Mouse (Mus musculus) cerebellum, adult (tissue): Measurements from ENCODE around the gene Ttc39a.

Experiments used
- ATAC-seq: cut with Nextera tagmentation; 2 replicates; pipeline ENCODE4 v1.9.2; 2017; ENCODE audit warnings: mild to moderate bottlenecking, moderate library complexity, mixed read lengths; ENCODE audit not compliant: insufficient number of reproducible peaks, low FRiP score, low TSS enrichment

Ttc39a gene

GRCm38 (mm10) chr4:109419563-109419962, 13.1 kb downstream of the Ttc39a start:
- ATAC-seq, result no peak

DNA sequence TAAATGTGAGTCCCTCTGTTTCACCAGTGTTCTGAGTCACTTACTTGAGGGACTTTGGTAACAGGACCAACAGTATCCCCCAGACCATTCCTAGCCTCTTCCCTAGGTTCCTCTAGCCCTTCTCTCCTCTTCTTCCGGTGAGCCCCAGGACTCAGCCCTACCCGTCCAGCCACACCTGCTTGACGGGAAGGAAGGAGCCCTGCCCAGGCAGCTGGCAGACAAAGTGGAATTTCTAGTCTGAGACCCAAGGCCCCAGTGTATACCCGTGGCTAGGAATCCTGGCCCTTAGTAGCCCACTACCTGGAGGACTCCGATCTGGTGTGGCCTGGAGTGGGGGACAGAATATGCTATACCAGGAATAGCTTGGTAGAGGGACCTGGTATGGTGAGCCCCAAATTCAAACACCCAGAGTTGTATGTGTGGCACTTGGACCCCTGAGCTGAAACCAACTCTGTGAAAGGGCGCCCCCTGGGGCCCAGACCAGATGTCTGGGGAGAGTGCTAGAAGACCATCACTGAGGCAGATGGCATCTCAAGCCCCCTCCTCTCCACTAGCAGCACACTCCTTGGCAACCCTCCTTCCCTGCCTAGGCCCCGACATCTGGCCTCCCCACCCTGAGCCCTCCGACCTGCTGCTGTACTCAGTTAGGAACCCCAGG, 13.8 kb downstream of the Ttc39a start:
- ATAC-seq, result no peak

- ATAC-seq, result no peak
These were observed 15.2 kb downstream of the Ttc39a start for GRCm38 (mm10) chr4:109421608-109422007.

DNA sequence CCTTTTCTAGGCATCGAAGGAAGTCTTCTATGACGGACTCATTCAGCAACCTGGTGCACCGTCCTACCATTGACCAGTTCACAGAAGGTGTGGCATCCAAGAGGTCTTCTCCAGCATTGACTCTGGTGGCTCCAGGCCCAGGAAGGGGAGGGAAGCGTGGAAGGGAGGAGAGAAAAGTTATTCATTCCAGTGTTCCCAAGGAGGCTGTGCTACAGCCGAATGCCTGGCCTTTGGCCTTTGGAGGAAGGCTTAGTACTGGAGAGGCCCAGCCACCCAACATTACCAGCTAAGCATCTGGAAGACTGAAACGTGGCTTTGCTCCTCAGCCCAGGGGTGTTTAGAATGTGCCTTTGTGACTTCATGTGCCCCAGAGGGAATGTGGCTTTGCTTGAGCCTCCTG, 16.0 kb downstream of the Ttc39a start:
- ATAC-seq, result no peak

DNA sequence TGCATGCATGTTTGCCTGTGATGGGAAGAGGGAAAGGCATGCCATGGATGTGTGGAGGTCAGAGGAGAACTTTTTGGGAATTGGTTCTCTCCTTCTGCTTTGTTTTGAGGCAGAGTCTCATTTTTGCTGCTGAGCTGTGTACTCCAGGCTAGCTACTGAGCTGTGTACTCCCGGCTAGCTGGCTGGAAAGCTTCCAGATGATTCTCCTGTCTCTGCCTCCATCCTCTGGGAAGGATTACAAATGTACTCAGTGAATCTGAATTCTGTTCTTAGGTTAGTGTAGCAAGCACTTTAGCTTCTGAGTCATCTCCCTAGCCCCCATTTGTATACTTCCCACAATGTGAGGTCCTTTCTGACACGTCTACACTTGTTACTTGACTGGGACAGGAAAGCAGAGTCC, 17.0 kb downstream of the Ttc39a start:
- ATAC-seq, result no peak

DNA sequence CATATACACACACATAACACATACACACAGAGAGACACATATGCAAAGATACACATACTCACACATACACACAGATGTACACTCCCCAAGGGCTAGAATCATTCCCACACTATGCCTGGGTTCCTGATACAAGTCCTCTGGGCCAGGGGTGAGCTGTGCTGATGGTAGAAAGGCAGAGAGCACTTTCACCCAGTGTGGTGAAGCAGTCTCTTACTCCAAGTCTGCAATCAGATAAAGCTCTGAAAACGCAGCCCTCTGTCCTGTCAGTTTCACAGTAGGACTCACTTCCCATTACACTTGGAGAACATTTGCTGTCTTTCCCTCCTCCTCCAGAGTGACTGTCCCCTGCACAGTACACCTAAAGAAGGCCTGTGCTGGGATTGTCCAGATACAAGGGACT, 20.6 kb downstream of the Ttc39a start:
- no peak for ATAC-seq

DNA sequence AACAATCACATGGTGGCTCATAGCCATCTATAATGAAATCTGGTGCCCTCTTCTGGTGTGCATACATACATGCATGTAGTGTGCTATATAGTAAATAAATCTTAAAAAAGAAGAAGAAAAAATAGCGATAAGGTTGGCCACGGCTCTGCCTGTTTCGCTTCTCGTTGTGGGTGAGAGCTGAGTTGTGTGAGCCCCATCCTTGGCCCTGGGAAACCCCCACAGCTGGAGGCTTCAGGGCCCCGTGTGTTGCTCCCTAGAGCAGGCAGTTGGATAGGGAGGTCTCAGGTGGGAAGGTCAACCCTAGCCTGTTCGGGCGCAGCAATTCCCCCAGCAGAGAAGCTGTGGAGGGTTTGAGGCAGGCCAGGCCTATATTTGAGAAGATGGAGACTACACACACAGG, 23.8 kb downstream of the Ttc39a start:
- ATAC-seq, result no peak

- ATAC-seq, result peak; percentile 45; the same call in 1 of the 2 replicates
These were observed 24.4 kb downstream of the Ttc39a start for GRCm38 (mm10) chr4:109430854-109431253.

DNA sequence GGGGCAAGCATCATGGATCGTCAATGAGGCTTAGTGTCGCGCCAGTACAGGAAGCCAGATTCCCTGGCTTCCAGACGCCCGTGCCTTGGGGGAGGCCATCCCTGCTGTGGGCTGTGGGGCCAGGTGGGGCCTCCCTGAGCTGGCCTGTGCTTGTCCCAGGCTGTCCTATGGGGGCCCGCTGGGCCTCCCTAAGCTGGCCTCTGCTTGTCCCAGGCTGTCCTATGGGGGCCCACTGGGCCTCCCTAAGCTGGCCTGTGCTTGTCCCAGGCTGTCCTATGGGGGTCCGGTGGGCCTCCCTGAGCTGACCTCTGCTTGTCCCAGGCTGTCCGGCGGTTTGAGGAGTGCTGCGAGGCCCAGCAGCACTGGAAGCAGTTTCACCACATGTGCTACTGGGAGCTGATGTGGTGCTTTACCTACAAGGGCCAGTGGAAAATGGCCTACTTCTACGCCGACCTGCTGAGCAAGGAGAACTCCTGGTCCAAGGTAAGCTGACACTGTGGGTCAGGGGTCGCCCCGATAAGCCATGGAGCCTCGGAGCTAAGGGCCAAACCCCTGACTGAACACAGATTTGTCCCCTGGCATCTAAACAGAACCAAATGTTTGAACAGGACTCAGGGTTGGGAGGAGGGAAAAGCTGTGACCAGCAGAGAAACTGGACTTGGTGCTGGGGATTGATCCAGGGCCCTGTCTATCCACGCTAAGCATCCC, 26.4 kb downstream of the Ttc39a start:
- no peak for ATAC-seq

- ATAC-seq, result peak; percentile 22; the same call in 1 of the 2 replicates
These were observed 27.2 kb downstream of the Ttc39a start for GRCm38 (mm10) chr4:109433641-109434040.

DNA sequence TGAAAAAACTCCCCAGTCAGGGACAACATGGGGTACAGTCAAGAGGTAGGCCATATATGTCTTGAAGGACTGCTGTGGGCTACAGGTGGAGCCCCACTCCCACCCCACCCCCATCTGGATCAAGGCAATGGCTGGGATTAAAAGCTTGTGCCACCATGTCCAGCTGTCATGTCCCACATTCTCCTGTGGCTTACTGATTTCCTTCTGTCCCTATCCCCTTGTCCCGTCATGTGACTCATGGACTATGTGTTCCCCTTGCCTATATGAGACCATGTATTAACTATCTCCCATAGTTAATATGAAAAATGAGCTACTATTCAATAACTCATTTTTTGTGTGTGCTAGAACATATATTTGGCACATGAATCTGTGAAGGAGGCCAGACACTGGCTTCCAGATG, 27.8 kb downstream of the Ttc39a start:
- ATAC-seq, result no peak

- 0 out of 2 replicates have a peak, but pooled peaks have one; percentile 14 for ATAC-seq
These were observed 31.8 kb downstream of the Ttc39a start for GRCm38 (mm10) chr4:109437913-109438878.

DNA sequence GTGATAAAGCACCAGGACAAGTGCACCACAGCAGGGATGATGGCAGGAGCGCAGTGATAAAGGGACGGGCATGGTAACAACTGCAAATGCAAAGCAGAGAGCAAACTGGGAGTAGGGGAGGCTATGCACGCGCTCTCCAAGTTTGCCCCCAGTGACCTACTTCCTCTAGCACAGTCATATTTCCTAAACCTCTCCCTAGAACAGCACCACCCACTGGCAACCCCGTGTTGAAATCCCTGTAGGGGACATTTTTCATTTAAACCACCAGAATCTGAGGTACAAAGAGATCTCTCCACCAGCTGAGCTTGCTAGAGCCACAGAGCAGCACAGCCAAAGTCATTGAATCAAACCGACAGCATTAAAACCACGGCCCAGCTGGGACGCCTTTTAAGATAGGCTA, 32.7 kb downstream of the Ttc39a start:
- ATAC-seq, result no peak

GRCm38 (mm10) chr4:109439825-109440248, 33.4 kb downstream of the Ttc39a start:
- no peak for ATAC-seq

DNA sequence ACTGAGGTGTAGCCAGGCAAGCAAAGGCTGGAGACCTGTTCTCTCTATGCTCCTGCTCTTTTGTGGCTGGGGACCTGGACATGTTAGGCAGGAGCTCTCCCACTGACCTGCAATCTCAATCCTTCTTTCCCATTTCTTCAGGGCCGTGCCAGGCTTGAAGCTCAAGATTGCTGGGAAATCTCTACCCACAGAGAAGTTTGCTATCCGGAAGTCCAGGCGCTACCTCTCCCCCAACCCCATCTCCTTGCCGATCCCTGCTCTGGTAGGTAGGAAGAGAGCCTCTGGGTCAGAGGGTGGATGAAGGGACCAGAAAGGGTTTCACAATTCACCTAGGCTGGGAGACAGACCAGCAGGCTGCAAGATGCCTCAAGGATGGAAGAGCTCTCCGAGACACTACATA, 34.0 kb downstream of the Ttc39a start:
- no peak for ATAC-seq

GRCm38 (mm10) chr4:109441000-109441399, 34.6 kb downstream of the Ttc39a start:
- no peak for ATAC-seq

DNA sequence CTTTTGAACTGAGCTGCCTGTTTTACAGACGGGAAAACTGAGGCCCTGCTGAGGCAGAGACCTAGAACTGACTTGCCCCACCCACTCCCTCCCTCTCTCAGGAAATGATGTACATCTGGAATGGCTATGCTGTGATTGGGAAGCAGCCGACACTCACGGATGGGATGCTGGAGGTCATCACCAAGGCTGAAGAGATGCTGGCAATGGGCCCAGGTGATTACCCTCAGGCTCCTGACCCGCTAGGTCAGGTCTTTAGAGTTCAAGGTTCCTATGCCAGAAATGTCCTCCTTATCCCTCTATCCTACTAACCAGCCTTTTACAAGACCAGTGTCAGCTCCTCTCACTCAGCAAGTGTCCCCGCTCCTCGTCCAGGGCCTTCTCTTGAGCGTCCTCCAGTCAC, 35.7 kb downstream of the Ttc39a start:
- ATAC-seq, result no peak

DNA sequence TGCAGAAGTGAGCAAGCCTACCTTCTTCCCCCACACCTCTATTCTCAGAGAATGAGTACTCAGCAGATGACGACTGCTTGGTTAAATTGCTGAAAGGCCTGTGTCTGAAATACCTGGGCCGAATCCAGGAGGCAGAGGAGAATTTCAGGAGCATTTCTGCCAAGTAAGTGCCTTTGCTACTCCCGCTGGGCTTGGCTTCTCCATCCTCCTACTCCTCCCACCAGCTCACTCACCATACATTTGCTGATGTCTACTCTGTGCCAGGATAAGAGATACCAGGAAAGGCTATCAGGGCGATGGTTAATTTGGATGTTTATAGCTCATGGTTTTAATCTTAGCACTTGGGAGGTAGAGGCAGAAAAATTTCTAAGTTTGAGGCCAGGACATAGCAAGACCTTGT, 36.2 kb downstream of the Ttc39a start:
- peak; percentile 64 for ATAC-seq

DNA sequence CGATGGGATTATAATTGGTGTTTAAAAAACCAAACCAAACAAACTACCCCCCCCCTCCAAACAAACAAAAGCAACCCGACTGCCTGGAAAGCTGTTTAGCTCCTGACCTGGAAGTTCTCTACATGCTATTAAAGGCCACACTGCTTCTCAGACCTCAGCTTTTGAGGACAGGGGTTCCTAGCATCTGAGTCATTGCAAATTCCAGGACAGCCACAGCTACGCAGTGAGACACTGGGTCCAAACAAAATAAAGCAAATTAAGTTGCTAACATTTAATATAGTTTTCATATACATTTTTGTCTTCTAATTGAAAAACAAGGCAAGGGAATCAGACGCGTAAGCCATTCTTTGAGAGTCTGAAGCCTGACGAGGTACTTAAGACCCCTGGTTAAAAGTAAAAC, 38.0 kb downstream of the Ttc39a start:
- no peak for ATAC-seq

DNA sequence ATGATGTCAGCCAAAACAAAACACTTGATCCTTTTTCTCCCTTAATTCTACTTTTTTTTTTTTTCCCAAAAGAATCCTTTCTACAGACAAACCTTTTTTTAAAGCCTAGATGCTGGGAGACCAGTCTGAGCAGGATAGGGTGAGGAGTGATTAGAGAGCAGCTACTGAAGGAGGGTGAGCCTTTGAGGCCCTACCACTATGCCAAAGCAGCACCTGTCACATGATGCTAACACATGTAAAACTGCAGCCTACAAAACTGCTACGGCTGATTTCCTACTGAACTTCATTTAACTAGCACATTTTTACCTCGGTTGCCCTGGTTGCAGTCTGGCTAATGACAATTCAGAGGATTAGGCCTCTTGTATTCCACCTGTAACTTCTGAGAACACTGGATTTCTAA, 38.5 kb downstream of the Ttc39a start:
- ATAC-seq, result no peak

GRCm38 (mm10) chr4:109445397-109445796, 39.0 kb downstream of the Ttc39a start:
- ATAC-seq, result no peak
